Mouse (Mus musculus) cerebellum, adult (tissue): ENCODE measurements around the gene Trim12a.
"Not testable (repeated sequence)": the region's sequence is repeated elsewhere in the genome, so short reads cannot be mapped to it uniquely, and the experiment has no call there.

Source experiments
- ATAC-seq: cut with Nextera tagmentation; 2 replicates; pipeline ENCODE4 v1.9.2; 2017; ENCODE audit warnings: mild to moderate bottlenecking, moderate library complexity, mixed read lengths; ENCODE audit not compliant: insufficient number of reproducible peaks, low FRiP score, low TSS enrichment

The Trim12a gene

GRCm38 (mm10) chr7:104315369-104316080 is at the start of gene Trim12a:
Trim12a (minus strand) TSS chr7:104315466.
- not testable (repeated sequence) for ATAC-seq

DNA sequence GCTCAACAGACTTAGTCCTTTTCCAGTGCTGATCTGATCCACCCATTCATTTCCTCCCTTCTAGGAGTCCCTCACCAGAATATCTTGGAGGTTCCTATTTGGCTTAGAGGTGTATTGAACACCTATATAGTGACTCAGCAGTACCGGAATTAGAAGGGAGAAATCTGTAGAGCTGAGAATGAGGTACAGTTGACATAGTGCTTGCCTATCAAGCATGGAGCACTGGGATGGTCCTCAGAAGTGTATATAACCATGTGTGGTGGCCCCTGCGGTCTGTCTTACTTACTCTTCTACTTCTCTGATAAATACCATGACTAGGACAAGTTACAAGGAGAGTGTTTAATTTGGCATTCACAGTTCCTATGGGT is 38.3 kb upstream of the Trim12a start:
- no peak for ATAC-seq

- no peak for ATAC-seq
Observed at GRCm38 (mm10) chr7:104352717-104353599, 37.7 kb upstream of the Trim12a start, which contains the start of gene Trim12c. Trim12c (minus strand) TSS chr7:104353362.

DNA sequence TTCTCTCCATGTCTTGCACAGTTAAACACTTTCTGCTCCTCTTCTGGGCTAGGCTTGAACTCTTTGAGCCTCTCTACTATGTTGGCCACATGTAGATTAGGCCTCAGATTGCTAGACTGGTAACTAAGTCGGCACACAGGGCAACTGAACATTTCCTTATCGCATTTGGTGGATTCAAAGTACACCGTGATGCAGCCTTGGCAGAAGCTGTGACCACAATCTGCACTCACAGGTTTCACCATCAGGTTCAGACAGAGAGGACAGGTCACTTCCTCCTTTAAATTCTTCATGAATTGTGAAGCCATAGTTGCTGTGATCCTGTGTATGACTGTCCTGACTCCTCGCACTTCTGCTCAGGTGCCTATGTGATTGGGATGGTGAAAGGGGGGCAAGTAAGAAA is 32.8 kb upstream of the Trim12a start:
- not testable (repeated sequence) for ATAC-seq

DNA sequence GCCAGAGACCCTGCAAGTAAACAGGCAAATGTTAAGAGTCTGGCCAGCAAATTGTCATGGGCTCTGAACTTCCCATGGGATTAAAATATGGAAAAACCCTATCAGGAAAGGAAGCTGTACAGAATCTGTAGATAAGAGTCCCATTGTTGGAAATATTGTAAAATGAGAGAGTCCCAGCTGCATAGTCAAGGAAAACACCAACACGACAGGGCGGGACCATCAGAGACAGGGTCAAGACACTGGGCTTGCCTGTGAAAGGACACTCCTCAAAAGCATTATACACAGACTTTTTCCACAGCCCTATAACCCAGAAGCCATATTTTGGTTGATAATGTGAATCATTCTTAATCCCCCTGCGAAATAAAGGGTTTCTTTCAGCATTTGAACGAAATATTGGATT is 25.5 kb upstream of the Trim12a start:
- not testable (repeated sequence) for ATAC-seq

DNA sequence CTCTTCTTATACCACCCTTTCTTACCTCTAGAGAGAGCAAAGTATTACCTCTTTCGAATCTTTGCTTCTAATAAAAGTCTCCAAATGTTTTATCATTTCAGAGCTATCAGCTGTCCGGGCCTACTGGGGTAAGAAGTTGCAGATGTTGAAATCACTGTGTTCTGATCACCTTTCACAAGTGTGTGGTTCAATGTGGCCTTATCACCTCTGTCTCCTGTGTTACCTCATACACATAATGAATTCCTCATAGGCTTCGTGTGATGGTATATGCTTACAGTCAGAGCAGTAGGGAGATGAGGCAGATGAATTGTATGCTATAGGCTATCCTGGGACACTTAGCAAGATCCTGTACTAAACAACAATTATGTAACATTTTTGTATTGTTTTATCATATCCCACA is 20.3 kb upstream of the Trim12a start:
- not testable (repeated sequence) for ATAC-seq

GRCm38 (mm10) chr7:104329171-104329570 is 13.9 kb upstream of the Trim12a start, which contains the start of gene Trim34b:
Trim34b (plus strand) TSS chr7:104329471.
- not testable (repeated sequence) for ATAC-seq

DNA sequence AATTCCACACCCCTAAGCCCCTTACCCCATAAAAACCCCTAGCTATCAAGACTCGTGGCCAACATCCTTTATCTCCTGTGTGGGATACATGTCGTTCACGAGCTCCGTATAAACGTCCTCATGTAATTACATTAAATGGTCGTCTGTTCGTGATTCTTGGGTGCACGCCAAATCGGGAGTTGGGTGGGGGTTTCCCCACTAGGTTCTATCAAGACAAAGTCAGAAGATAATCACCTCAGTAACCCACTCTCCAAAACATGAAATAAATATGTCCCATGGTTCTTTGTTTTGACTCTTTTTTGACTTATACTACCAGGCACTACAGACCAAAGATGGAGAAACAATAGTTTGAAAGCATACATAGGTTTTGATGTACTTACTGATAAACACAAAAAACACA is 6.8 kb upstream of the Trim12a start:
- no peak for ATAC-seq

DNA sequence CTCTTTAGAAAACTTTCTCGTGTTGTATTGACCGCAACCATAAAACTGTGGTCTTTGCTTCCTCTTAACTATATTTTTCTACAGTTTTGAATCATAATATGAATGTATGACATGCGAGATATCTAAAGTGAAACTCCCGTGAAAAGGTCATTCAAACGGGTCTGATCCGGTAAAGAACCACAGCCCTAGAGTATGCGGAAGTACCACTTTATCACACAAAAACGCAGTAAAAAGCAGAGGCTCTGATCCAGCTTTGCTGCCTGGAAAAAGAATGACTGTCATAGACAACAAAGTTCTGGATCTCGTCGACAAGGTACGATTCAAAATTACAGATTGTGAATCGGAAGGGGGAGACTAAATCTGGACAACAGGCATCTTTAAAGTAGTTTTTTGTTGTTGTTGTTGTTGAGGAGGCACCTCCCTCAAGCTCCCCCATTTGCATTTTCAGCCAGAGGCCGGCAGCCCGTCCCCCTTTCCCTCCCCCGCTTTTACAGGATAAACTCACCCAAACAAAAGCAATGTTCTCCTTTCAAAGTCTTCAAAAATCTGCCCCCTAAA is 391 bp downstream of the Trim12a start:
- no peak for ATAC-seq

DNA sequence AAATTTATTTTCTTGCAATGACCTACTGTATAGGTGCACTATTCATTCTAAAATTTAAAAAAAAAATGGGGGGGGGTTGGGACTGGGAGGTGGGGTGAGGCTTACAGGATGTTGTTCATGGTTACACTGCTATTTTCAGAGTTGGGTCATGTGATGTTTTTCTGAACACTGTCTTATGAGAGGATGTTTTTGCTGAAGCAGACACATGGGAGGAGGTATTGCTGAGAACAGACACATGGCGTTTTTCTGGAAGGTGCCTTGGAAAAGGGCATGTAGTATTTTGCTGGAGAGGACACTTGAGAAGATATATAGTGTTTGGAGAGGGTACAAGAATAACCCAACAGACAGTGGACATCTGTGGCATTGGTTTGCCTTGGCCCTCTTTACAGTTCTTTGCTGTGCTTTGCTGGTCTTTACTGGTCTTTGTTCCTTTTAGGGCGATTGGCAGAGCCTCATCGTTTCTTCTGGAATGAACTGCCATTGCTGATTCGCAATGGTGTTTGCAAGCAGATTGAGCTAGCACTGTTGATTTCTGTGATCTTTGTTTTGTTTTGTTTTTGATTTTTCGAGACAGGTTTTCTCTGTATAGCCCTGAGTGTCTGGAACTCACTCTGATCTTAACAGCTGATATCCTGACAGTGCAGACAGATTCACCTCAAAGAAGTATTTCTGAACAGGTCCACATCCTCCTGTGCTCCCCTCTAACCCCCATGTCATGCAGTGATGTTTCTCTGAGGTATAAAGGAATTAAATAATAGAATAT is 23.4 kb downstream of the Trim12a start:
- ATAC-seq: no peak

DNA sequence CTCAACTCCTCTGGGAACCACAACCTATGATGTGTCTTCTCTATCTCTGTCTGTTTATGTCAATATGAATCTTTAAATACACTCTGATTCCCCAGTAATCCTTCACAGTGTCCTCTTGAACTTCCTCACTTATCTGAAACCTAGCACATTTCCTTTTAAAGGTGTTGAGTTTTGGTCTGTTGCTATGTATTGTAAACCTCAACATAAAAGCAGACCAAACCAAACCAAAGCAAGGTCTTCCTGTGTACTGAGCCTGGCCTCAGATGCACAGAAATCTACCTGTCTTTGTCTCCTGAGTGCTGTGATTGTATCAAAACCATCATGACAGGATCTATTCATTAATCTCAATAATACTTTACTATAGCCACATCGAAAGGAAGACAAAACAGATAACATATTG is 24.6 kb downstream of the Trim12a start:
- ATAC-seq: no peak

DNA sequence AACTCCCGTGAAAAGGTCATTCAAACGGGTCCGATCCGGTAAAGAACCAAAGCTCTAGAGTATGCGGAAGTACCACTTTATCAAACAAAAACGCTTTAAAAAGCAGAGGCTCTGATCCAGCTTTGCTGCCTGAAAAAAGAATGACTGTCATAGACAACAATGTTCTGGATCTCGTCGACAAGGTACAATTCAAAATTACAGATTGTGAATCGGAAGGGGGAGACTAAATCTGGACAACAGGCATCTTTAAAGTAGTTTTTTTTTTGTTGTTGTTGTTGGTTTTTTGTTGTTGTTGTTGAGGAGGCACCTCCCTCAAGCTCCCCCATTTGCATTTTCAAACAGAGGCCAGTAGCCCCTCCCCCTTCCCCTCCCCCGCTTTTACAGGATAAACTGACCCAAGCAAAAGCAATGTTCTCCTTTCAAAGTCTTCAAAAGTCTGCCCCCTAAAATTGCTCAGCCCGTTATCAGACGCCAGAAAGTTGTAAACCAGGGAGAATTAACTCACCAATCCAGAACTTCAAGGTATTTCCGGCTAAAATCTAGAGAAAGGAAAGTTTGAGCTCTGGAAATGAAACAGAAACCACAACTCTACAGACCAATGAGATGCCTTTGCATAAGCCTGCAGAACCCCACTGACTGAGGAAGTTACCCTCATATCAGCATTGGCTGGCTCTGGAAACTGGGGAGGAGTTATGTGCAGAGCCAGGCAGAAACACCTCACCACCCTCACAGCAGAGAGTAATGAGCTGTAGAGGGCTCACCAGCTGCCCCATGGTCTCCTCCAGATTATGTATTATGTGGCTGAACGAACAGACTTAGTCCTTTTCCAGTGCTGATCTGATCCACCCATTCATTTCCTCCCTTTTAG is 27.5 kb downstream of the Trim12a start, which contains the start of gene Trim5:
Trim5 (minus strand) TSS at position 519 of the 868 bp plus-strand sequence.
- not testable (repeated sequence) for ATAC-seq

- not testable (repeated sequence) for ATAC-seq
Observed at GRCm38 (mm10) chr7:104279361-104279760, 35.9 kb downstream of the Trim12a start.

DNA sequence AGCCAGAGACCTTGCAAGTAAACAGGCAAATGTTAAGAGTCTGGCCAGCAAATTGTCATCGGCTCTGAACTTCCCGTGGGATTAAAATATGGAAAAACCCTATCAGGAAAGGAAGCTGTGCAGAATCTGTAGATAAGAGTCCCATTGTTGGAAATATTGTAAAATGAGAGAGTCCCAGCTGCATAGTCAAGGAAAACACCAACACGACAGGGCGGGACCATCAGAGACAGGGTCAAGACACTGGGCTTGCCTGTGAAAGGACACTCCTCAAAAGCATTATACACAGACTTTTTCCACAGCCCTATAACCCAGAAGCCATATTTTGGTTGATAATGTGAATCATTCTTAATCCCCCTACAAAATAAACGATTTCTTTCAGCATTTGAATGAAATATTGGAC is 49.9 kb downstream of the Trim12a start:
- not testable (repeated sequence) for ATAC-seq

- ATAC-seq: not testable (repeated sequence)
Observed at GRCm38 (mm10) chr7:104260380-104260779, 54.9 kb downstream of the Trim12a start.
